9 mouse cellular contexts compared by ENCODE assay signal in genomic region chr4:155774971-155775740, GRCm38 (mm10). TPM values are rescaled to one million over a fixed set of nuclear protein-coding genes. Genes with fewer than 3 reads are reported as not detected.
DNase-seq lines count a peak whose midpoint lies in the region; ATAC-seq lines count a peak whose summit lies in the region.
"Had no signal": no experiment of that assay in that cellular context is flagged by ENCODE, and none has a peak within 500 bp of the region (broad histone marks: within the 10 kb centered on the region; RNA-seq: fewer than 3 reads in every experiment).

No protein-coding gene starts in this region.

- peak; percentile 28 for DNase-seq in ovary, adult 18-20 months (ENCODE audit: low spot score)
- no peak for DNase-seq in ovary, postnatal 10 days (ENCODE audit: low spot score)
- peak; percentile 54 to 64 for DNase-seq in kidney, adult 8-10 months
- peak; percentile 51 for DNase-seq in right cerebral cortex, postnatal 4 days

- WGBS in embryonic facial prominence, embryonic 15.5 days: 29% methylated on average over 9 of the region's 9 CpGs
- 53% methylated on average over 9 of the region's 9 CpGs for WGBS in heart, embryonic 11.5 days (ENCODE audit: insufficient replicate concordance)
- WGBS in lung, embryonic 15.5 days: 32% methylated on average over 9 of the region's 9 CpGs

- peaks cover 4% of the 10 kb centered on the region; the same call in 1 of the 2 replicates for H3K27me3 ChIP-seq in embryonic facial prominence, embryonic 15.5 days
- H3K27me3 ChIP-seq in heart, embryonic 11.5 days (ENCODE audit: control insufficient read depth, insufficient read depth, low read length): peaks cover 50% of the 10 kb centered on the region
- peaks cover 34% of the 10 kb centered on the region for H3K27me3 ChIP-seq in lung, embryonic 15.5 days

- peak overlapping the region; percentile 49 for H3K4me3 ChIP-seq in embryonic facial prominence, embryonic 15.5 days (replicated peaks)
- H3K4me3 ChIP-seq in heart, embryonic 11.5 days (ENCODE audit: low read depth, low read length): no peak overlapping the region
- peak overlapping the region; percentile 1; the same call in 1 of the 2 replicates for H3K4me3 ChIP-seq in lung, embryonic 15.5 days

- no peaks in the 10 kb centered on the region for H3K9me3 ChIP-seq in embryonic facial prominence, embryonic 15.5 days (replicated peaks)
- no peaks in the 10 kb centered on the region for H3K9me3 ChIP-seq in heart, embryonic 11.5 days (replicated peaks; ENCODE audit: control insufficient read depth, low read length)
- no peaks in the 10 kb centered on the region for H3K9me3 ChIP-seq in lung, embryonic 15.5 days

- no peak for ATAC-seq in embryonic facial prominence, embryonic 15.5 days (ENCODE audit: insufficient number of reproducible peaks, low FRiP score, low TSS enrichment, low read depth)
- ATAC-seq in heart, embryonic 11.5 days (replicated peaks; ENCODE audit: insufficient number of reproducible peaks, low FRiP score, low TSS enrichment): no peak
- ATAC-seq in lung, embryonic 15.5 days (ENCODE audit: borderline replicate concordance, extremely low read depth, low FRiP score, low TSS enrichment): 0 out of 2 replicates have a peak, but pooled peaks have one; percentile 13
- ATAC-seq in inflammation-experienced regulatory T-cells, adult 6 months: no peak

- peak overlapping the region; percentile 90 for H3K4me2 ChIP-seq in embryonic facial prominence, embryonic 15.5 days (replicated peaks)
- peak overlapping the region; percentile 77 for H3K4me2 ChIP-seq in heart, embryonic 11.5 days
- peak overlapping the region; percentile 76 for H3K4me2 ChIP-seq in lung, embryonic 15.5 days

- H3K9ac ChIP-seq in embryonic facial prominence, embryonic 15.5 days: no peak overlapping the region
- H3K9ac ChIP-seq in heart, embryonic 11.5 days (ENCODE audit: low read depth, low read length): no peak overlapping the region
- no peak overlapping the region for H3K9ac ChIP-seq in lung, embryonic 15.5 days

- peak overlapping the region; percentile 83 for H3K27ac ChIP-seq in embryonic facial prominence, embryonic 15.5 days (replicated peaks)
- H3K27ac ChIP-seq in heart, embryonic 11.5 days (ENCODE audit: low read depth, low read length): no peak overlapping the region
- peak overlapping the region; percentile 39 for H3K27ac ChIP-seq in lung, embryonic 15.5 days

- H3K36me3 ChIP-seq in embryonic facial prominence, embryonic 15.5 days: no peaks in the 10 kb centered on the region
- no peaks in the 10 kb centered on the region for H3K36me3 ChIP-seq in heart, embryonic 11.5 days (ENCODE audit: control insufficient read depth, insufficient read depth, low read length)
- H3K36me3 ChIP-seq in lung, embryonic 15.5 days: no peaks in the 10 kb centered on the region

- H3K4me1 ChIP-seq in embryonic facial prominence, embryonic 15.5 days: peaks cover 52% of the 10 kb centered on the region
- H3K4me1 ChIP-seq in heart, embryonic 11.5 days (ENCODE audit: control insufficient read depth, insufficient read depth, low read length): peaks cover 32% of the 10 kb centered on the region
- peaks cover 48% of the 10 kb centered on the region for H3K4me1 ChIP-seq in lung, embryonic 15.5 days

RNA-seq across cellular contexts. Expression of gene Vwa1, which starts 0.7 kb away (rescaled TPM):
- polyA plus RNA-seq in embryonic facial prominence, embryonic 15.5 days (2015; fragmentation: Nextera tagmentation; extraction: Ambion mirVana): 14.2 and 17.4 TPM in 2 replicates
- 0.89 and 1.1 TPM in 2 replicates for polyA plus RNA-seq in heart, embryonic 11.5 days (2014; fragmentation: Nextera tagmentation; extraction: Ambion mirVana)
- polyA plus RNA-seq in lung, embryonic 15.5 days (2015; fragmentation: Nextera tagmentation; extraction: Ambion mirVana): 10.5 and 11.0 TPM in 2 replicates
- polyA plus RNA-seq in inflammation-experienced regulatory T-cells, adult 6 months (2017; shearing (Covaris generic)): under 1 TPM in 1 of 3 experiments, not detected in 2; 0.09 TPM

RNA-seq across cellular contexts. Expression of gene Tmem88b, which starts 10.5 kb away (rescaled TPM):
- 0.76 and 1.2 TPM in 2 replicates for polyA plus RNA-seq in embryonic facial prominence, embryonic 15.5 days (2015; fragmentation: Nextera tagmentation; extraction: Ambion mirVana)
- polyA plus RNA-seq in heart, embryonic 11.5 days (2014; fragmentation: Nextera tagmentation; extraction: Ambion mirVana): 3.0 and 3.2 TPM in 2 replicates
- polyA plus RNA-seq in lung, embryonic 15.5 days (2015; fragmentation: Nextera tagmentation; extraction: Ambion mirVana): 0.16 and 0.26 TPM in 2 replicates
- polyA plus RNA-seq in inflammation-experienced regulatory T-cells, adult 6 months (2017; shearing (Covaris generic)): not detected

RNA-seq across cellular contexts. Expression of gene Atad3a, which starts 14.3 kb away (rescaled TPM):
- 84.9 and 89.9 TPM in 2 replicates for polyA plus RNA-seq in embryonic facial prominence, embryonic 15.5 days (2015; fragmentation: Nextera tagmentation; extraction: Ambion mirVana)
- polyA plus RNA-seq in heart, embryonic 11.5 days (2014; fragmentation: Nextera tagmentation; extraction: Ambion mirVana): 84.2 and 88.2 TPM in 2 replicates
- polyA plus RNA-seq in lung, embryonic 15.5 days (2015; fragmentation: Nextera tagmentation; extraction: Ambion mirVana): 84.7 and 90.0 TPM in 2 replicates
- polyA plus RNA-seq in inflammation-experienced regulatory T-cells, adult 6 months (2017; shearing (Covaris generic)): 10 to 100 TPM in 2 of 3 experiments, 1 to 10 TPM in 1; 9.8 to 27.2 (median 21.7) TPM

RNA-seq across cellular contexts. Expression of gene Ankrd65, which starts 15.1 kb away (rescaled TPM):
- 0.29 and 0.71 TPM in 2 replicates for polyA plus RNA-seq in embryonic facial prominence, embryonic 15.5 days (2015; fragmentation: Nextera tagmentation; extraction: Ambion mirVana)
- polyA plus RNA-seq in heart, embryonic 11.5 days (2014; fragmentation: Nextera tagmentation; extraction: Ambion mirVana): not detected in 2 replicates
- polyA plus RNA-seq in lung, embryonic 15.5 days (2015; fragmentation: Nextera tagmentation; extraction: Ambion mirVana): 0.20 TPM in 1 of 2 replicates, not detected in the other
- polyA plus RNA-seq in inflammation-experienced regulatory T-cells, adult 6 months (2017; shearing (Covaris generic)): not detected
- polyA plus RNA-seq: liver, adult 2 months had no signal

RNA-seq across cellular contexts. Expression of gene Mrpl20, which starts 27.5 kb away (rescaled TPM):
- 175 and 191 TPM in 2 replicates for polyA plus RNA-seq in embryonic facial prominence, embryonic 15.5 days (2015; fragmentation: Nextera tagmentation; extraction: Ambion mirVana)
- polyA plus RNA-seq in heart, embryonic 11.5 days (2014; fragmentation: Nextera tagmentation; extraction: Ambion mirVana): 152 and 166 TPM in 2 replicates
- polyA plus RNA-seq in lung, embryonic 15.5 days (2015; fragmentation: Nextera tagmentation; extraction: Ambion mirVana): 193 and 228 TPM in 2 replicates
- polyA plus RNA-seq in inflammation-experienced regulatory T-cells, adult 6 months (2017; shearing (Covaris generic)): 100 to 1,000 TPM; 105 to 200 (median 117) TPM
